Mouse (Mus musculus) monocyte, adult 5-6 weeks (primary cell): ENCODE data around the gene Suclg2. TPM values are rescaled to one million over a fixed set of nuclear protein-coding genes. Genes with fewer than 3 reads are reported as not detected.

ENCODE experiments used
- ATAC-seq: fragments of 153-309, 156-312 bp; replicated peaks from 2 replicates; pipeline ENCODE4 v1.8.0; 2017; ENCODE audit warnings: mild to moderate bottlenecking; ENCODE audit not compliant: low TSS enrichment, insufficient number of reproducible peaks, severe bottlenecking, poor library complexity, low FRiP score
- total RNA-seq: library from RNA; stranded (forward); fragments of 200-1000, 200-491, 200-594 nt; gene quantifications from 3 replicates; pipeline ENCODE4 v1.2.3, GENCODE M21; 2017

The Suclg2 gene
- total RNA-seq, 1 experiment from 2014 or later = 17.4 TPM

GRCm38 (mm10) chr6:95514726-95515125 is 203.9 kb downstream of the Suclg2 start:
- no peak for ATAC-seq

DNA sequence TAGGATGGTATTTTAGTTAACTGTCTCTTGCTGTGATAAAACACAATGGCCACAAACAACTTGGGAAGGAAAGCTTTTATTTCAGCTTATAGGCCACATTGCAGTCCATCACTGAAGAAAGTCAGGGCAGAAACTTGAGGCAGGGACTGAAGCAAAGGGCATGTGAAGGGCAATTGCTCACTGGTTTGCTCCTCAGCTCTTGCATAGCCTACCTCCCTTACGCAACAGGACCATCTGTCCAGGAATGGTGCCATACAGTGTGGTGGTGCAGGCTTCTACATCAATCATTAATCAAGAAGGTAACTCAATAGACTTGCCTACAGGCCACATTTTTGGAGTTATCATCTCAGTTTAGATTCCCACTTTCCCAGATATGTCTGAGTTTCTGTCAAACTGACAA is 206.9 kb downstream of the Suclg2 start:
- ATAC-seq = no peak

GRCm38 (mm10) chr6:95500771-95501170 is 217.8 kb downstream of the Suclg2 start:
- no peak for ATAC-seq

GRCm38 (mm10) chr6:95499639-95500038 is 219.0 kb downstream of the Suclg2 start:
- no peak for ATAC-seq

GRCm38 (mm10) chr6:95492216-95492956 is 226.2 kb downstream of the Suclg2 start:
- ATAC-seq = no peak

GRCm38 (mm10) chr6:95491043-95491442 is 227.6 kb downstream of the Suclg2 start:
- ATAC-seq = no peak

GRCm38 (mm10) chr6:95485791-95486190 is 232.8 kb downstream of the Suclg2 start:
- ATAC-seq = no peak

- no peak for ATAC-seq
Measured at GRCm38 (mm10) chr6:95484183-95484818, 234.3 kb downstream of the Suclg2 start.

- no peak for ATAC-seq
Measured at GRCm38 (mm10) chr6:95483686-95484085, 234.9 kb downstream of the Suclg2 start.

DNA sequence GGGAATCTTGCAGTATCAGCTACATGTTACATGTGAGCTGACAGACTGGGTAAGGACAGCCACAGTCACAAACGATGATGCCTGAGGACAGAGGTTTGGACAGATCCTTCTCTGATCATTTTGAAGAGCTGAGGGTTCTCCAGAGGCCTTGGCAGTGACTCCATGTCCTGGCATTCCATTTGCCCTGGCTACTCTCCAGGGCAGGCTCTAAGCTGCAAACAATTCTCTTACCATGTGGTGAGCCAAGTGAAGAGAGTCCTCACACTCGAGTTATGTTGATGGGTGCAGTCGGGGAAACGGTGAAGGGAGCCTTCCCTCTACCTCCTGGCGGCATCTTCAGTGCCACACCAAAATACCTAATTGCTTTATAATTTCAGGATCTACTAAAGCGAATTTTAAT is 235.5 kb downstream of the Suclg2 start:
- no peak for ATAC-seq

DNA sequence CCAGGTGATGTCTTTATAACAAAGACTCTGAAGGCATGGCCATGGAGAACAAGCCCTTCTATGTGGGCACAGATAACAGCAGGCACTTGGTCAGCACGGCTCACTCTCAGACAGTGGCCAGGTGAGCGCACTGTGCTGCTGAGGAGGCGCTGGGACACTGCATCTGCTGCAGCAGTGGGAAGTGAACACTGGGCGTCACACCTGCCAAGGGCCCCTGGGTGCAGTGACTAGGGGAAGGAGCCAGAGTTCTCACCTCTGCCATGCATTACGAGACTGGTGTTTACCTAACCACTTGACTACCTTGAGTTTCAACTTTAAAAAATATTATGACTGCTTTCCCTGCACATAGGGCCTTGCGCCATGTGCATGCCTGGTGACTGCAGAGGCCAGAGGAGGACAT is 238.8 kb downstream of the Suclg2 start:
- no peak for ATAC-seq

DNA sequence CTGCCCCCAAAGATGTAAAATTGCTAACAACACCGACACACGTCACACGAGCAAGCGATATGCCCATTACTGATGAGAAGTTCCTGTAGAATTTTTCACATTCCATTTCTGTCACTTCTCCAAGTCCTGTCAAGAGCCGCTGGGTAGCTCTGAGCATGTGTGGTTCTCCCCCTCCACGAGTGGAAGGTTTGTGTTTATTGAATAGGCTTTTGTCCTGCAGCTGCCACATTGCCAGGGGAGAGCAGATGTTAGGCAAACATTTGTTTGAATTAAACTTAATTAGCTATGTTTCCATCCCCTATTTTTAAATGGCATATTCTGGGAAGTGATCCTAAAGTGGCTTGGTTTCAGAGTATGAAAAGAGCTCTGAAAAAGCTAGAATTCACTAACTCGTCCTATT is 249.1 kb downstream of the Suclg2 start:
- ATAC-seq = no peak

DNA sequence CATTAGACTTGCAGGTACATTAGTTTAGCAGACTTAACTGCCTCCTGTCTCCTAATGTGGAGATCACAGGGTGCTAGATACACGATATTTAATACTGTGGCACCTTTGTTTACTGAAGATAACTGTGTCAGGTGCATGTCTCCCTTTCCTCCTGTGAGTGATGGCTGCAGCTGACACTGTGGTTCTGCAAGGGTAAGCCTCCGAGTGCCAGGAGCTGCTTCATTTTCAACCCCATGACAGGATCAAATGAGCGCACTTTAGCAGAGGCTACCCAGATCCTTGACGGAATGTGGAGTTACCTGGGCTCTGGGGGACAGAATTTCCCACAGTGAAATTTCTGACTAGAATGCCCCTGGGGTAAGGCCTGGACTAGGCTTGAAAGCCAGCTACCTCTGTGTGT is 253.3 kb downstream of the Suclg2 start:
- ATAC-seq = no peak

GRCm38 (mm10) chr6:95459372-95459771 is 259.2 kb downstream of the Suclg2 start:
- ATAC-seq = no peak

- ATAC-seq = no peak
Measured at GRCm38 (mm10) chr6:95446151-95446550, 272.4 kb downstream of the Suclg2 start.

DNA sequence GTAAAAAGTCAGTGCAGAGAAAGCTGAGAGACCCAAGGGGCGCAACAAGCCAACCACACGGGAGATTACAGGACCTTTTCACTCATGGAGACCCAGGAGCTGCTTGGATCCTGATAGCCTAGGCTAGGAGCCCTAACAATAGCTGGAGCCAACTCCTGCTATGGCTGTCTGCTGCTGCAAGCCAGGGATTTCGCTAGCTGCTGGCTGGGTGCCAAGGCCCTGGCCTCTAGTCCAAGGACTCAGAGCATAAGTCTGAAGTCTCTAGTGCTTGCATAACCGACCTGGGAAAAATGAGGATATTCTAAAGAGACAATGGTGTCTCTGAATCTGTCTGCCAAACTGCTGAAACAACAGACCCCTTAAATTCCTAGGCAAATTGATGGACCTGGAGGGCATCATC is 273.6 kb downstream of the Suclg2 start:
- ATAC-seq = no peak
